Mouse (Mus musculus): ENCODE data around the gene Chaf1b.

Gene Chaf1b

GRCm38 (mm10) chr16:93883423-93884085 lies at the start of gene Chaf1b:
Gene Chaf1b (plus strand): TSS chr16:93883901.
- DNase-seq (ENCODE audit: low spot score), result peak; percentile 91

DNA sequence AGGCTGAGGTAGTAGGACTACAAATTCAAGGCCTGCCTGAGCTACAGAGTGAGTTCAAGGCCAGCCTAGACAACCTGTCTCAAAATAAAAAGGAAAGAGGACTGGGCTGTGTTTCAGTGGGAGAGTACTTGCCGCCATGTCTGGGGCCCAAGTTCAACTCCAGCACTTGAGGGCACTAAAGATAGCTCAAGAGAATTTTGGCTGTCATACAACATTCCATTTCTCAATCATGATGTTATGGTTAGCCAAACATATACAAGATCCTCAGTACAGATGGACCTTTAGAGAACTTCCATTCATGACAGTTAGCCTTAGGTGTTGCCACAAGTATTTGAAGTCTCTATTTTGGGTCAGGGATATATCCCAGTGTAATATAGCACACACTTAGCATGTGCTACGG lies 49.6 kb upstream of the Chaf1b start:
- DNase-seq (ENCODE audit: low spot score), result no peak

DNA sequence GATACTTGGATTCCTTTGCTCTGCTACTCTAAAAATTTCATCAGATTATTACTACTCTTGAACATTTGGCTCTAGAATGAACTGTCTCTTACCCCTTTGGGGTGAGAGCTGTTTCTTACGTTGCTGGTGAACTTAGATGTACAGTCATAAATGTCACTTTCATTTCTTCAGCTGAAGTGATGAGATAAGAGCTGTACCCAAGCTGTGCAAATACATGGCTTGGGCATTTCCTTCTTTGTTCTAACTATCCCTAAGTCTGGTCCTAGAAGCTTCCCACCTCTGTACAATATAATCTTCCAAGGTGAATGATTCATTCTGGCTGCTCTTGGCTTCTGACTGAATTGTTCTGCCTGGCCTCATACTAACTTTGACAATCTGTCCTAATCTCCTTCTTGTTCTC lies 44.7 kb upstream of the Chaf1b start:
- no peak for DNase-seq (ENCODE audit: low spot score)

DNA sequence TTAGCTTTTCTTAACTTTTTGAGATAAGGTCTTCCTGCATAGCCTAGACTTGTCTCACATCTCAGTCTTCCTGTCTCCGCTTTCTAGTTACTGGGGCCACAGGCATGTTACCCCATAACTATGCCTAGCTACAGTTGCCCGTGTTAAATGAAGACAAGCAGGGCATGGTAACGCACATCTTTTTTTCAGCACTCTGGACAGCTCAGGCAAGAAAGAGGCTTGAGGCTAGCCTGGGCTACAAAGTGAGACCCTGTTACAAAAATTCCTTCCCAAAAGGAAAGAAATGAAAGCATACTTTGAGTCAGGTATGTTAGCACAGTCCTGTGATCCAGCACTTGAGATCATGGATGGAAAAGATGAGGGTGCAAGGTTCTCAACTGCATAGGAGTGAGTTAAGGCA lies 33.2 kb upstream of the Chaf1b start:
- no peak for DNase-seq (ENCODE audit: low spot score)

- DNase-seq (ENCODE audit: low spot score), result no peak
Observed at GRCm38 (mm10) chr16:93859967-93860366, 23.7 kb upstream of the Chaf1b start.

- no peak for DNase-seq (ENCODE audit: low spot score)
Observed at GRCm38 (mm10) chr16:93860686-93861085, 23.0 kb upstream of the Chaf1b start.

DNA sequence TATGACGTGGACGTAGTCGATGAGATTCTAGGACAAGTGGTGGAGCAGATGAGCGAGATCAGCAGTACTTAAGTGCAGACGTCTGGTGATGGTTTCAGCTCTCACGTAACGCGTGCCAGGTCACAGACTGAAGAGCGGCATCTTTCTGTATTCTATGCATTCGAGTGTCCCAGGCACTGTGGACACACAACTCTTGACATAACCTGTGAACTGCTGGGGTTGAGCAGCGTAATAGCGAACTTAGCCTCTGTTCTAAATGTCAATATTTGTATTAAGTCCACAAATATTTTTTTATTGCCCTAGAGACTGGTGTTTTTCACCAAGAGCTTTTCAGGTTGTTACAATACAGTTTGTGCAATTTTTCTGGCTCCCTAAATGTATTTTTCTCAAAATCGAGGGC lies 8.9 kb upstream of the Chaf1b start:
- DNase-seq (ENCODE audit: low spot score), result no peak

DNA sequence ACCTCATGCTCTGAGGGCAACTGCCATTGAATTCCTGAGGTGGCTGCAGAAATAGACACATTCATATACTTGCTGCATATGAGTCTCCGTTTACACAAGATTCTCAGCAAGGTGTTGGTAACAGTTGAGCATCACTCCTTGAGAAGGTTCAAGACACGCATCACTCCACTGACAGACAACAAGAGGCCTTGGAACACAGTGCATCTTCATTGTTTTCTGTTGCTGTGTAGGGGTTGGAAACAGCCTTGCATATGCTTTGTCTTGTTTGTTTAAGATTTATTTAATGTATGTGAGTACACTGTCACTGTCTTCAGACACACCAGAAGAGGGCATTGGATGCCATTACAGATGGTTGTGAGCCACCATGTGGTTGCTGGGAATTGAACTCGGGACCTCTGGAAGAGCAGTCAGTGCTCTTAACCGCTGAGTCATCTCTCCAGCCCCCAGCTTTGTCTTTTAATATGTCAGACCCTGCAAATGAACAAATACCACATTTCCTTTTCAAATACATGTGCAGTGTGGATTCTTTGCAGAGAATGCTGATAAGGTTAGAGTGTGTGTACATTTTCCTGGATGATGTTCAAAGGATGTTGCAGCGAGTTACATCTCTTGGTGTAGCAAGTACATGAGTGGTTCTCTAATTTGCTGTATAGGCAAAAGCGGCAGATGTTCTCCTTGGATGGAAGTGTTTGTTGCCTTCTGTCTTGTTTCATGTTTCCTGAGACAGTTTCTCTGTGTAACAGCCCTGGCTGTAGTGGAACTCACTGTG lies 5.9 kb upstream of the Chaf1b start:
- no peak for DNase-seq (ENCODE audit: low spot score)

DNA sequence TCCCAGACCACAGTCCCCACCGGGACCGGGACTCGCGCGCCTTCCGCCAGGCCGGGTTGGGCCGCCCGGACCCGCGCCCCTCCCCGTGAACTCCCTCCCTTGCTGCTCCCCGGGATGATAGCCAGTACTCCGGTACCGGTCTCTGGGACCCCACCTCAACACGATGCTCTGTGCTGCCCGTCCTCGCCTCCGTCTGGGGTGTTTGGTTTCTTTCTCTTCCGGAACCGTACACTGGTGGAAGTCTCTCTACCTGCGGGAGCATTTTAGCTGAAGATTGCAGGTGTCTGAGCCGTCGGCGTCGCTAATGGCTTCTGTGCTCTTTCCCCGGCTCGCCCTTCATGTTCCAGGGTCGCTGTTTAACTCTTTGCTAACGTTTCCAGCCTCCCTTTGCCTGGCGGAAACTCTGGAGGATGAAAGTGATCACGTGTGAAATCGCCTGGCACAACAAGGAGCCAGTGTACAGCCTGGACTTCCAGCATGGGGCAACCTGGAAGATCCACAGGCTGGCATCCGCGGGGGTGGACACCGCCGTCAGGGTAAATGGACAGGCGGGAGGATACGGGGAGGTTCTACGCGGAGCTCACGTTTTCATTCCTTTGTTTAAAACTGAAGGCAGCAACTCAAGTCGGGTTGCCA lies 503 bp downstream of the Chaf1b start:
- no peak for DNase-seq (ENCODE audit: low spot score)

DNA sequence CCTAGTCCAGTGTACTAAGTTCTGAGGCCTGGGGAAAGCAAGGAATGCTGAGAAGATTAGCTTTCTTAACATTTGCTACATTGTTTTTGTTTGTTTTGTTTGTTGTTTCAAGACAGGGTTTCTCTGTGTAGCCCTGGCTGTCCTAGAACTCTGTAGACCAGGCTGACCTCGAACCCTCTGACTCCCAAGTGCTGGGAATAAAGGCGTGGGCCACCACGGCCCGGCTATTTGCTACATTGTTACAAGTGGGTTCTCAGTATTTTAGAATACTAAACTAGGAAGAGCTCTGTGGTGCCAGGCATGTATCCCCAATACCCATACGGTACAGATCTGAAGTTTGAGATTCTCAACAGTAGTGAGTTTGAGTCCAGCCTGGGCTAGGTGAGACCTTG lies 1.0 kb downstream of the Chaf1b start:
- DNase-seq (ENCODE audit: low spot score), result no peak

DNA sequence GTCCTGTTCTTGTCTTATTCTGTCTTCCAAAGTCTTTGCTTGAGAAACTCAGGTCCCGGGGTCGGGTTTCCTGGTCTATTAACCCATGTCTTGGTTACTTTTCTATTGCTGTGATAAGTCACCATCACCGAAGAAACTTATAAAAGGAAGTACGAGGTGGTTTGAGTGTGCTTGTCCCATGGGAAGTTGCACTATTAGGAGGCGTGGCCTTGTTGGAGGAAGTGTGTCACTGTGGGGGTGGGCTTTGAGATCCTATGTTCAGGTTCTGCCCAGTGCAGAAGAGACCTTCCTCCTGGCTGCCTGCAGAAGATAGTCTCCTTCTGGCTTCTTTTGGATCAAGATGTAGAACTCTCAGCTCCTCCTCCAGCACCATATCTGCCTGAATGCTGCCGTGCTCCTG lies 4.8 kb downstream of the Chaf1b start:
- DNase-seq (ENCODE audit: low spot score), result no peak

- no peak for DNase-seq (ENCODE audit: low spot score)
Observed at GRCm38 (mm10) chr16:93890948-93891604, 7.4 kb downstream of the Chaf1b start.

- DNase-seq (ENCODE audit: low spot score), result no peak
Observed at GRCm38 (mm10) chr16:93893285-93893684, 9.6 kb downstream of the Chaf1b start.

DNA sequence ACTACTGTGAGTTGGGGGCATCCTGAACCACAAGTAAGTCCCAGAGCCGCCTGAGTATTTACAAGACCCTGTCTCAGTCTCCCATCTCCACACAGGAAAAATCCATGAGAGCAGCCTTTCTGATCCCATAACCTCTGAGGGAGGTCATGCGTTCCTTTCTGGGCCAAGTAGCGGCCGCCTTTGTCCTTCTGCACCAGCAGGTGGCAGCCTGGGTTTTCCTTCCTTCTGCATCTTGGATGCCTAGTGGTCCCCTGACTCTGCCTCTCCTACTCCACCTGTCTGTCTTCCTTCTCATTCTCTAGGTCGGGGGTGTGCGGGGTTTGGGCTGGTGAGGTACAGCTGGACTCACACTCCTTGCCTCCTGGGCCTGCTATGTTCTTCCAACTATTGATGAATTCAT lies 19.3 kb downstream of the Chaf1b start:
- no peak for DNase-seq (ENCODE audit: low spot score)

GRCm38 (mm10) chr16:93906156-93907014 lies 22.7 kb downstream of the Chaf1b start:
- no peak for DNase-seq (ENCODE audit: low spot score)

- DNase-seq (ENCODE audit: low spot score), result no peak
Observed at GRCm38 (mm10) chr16:93907761-93908160, 24.1 kb downstream of the Chaf1b start.

GRCm38 (mm10) chr16:93908196-93908595 lies 24.5 kb downstream of the Chaf1b start:
- no peak for DNase-seq (ENCODE audit: low spot score)

GRCm38 (mm10) chr16:93909936-93910335 lies 26.2 kb downstream of the Chaf1b start:
- no peak for DNase-seq (ENCODE audit: low spot score)

- no peak for DNase-seq (ENCODE audit: low spot score)
Observed at GRCm38 (mm10) chr16:93910735-93911665, 27.3 kb downstream of the Chaf1b start.

- DNase-seq (ENCODE audit: low spot score), result no peak
Observed at GRCm38 (mm10) chr16:93912158-93912557, 28.5 kb downstream of the Chaf1b start.

DNA sequence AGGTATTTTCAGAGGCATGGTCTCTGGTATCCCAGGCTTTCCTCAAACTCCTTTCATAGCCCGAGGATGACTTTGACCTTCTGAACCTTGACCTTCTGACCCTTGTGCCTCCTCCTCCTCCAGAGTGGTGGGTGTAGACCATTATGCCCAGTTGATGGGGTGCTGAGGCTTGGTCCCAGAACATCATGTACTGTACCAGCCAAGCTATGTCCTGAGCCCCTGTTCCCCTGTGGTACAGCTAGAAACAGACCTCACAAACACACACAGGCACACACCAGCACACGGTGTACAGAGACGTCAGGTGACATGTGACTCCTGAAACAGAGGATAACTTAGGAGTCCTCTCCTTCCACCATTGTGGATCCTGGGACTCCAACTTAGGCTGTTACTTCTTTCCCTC lies 29.1 kb downstream of the Chaf1b start:
- no peak for DNase-seq (ENCODE audit: low spot score)

All from urinary bladder, postnatal 10 days (tissue).